Mouse (Mus musculus): ENCODE measurements at regions not wholly inside any gene's neighbourhood (a gene's known extent, or its start where the extent isn't known, plus 50 kb on each side); places are given as distances from the start of the nearest gene placed in this dataset.

DNA sequence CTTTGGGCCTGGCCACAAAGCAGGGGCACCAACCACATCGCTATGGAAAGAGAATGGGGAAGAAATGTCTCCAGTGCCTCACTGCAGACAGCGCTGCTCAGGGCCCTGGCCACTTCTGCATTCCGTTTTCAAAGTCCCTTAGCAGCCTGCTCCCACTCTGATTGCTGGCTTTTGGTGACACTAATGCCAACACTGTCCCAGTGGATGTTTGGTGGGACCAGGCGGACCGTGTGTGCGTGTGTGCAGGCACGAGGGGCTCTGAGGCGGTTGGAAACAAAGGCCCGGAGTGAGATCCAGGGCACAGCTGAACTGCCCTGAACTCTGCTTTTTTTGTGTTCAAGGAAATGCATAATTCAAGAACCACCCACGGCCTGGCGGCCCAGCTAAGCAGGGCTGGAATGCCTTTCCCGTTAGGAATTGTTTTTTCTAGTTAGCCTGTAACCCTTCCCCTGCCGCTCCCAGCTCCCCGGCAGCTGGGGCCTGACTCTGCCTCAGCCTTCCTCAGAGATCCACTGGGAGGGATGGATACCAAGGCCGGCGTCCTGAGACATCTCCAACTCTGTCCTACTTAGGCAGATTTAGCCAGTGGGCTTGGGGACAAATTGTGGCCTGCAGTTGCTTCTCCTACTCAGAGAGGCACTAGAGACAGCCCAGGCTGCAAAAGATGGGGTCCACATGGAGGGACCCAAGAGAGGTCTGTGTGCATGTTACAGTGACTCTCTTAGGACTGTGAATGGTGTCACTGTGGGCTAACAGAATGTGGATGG is 106.7 kb upstream of the Haao start:
- TF ChIP-seq POLR2A (IDR thresholded peaks at IDR 0.05; ENCODE audit: low read depth, low read length) (peak; percentile 67), CTCF (IDR thresholded peaks at IDR 0.05; ENCODE audit: borderline replicate concordance, insufficient read depth, low read length) (no peak)

Measured in embryonic fibroblast, embryonic 13.5 days (primary cell).